Mouse (Mus musculus): Measurements from ENCODE around the gene Trim7.
A peak's percentile ranks its signal among the peaks of the same experiment; 100 is the strongest.
"Not testable (repeated sequence)": the region's sequence is repeated elsewhere in the genome, so short reads cannot be mapped to it uniquely, and the experiment has no call there.

Gene Trim7

GRCm38 (mm10) chr11:48845244-48845815 is 19.4 kb downstream of the Trim7 start:
- no peak for DNase-seq (ENCODE audit: inconsistent age in 2 of 2, low spot score in 1 of 2)

GRCm38 (mm10) chr11:48846362-48846761 is 20.4 kb downstream of the Trim7 start:
- not testable (repeated sequence) for DNase-seq (ENCODE audit: inconsistent age in 2 of 2, low spot score in 1 of 2)

GRCm38 (mm10) chr11:48846881-48847280 is 20.9 kb downstream of the Trim7 start:
- DNase-seq (ENCODE audit: inconsistent age in 2 of 2, low spot score in 1 of 2), result no peak

GRCm38 (mm10) chr11:48850240-48850639 is 24.3 kb downstream of the Trim7 start:
- no peak for DNase-seq (ENCODE audit: inconsistent age in 2 of 2, low spot score in 1 of 2)

GRCm38 (mm10) chr11:48851270-48851995 is 25.5 kb downstream of the Trim7 start:
- DNase-seq (ENCODE audit: inconsistent age in 2 of 2, low spot score in 1 of 2), result peak in 1 of 2 experiments; percentile 53

- peak in 1 of 2 experiments; percentile 82 for DNase-seq (ENCODE audit: inconsistent age in 2 of 2, low spot score in 1 of 2)
Measured at GRCm38 (mm10) chr11:48852190-48852589, 26.2 kb downstream of the Trim7 start.

GRCm38 (mm10) chr11:48852624-48853473 is 26.9 kb downstream of the Trim7 start:
- no peak for DNase-seq (ENCODE audit: inconsistent age in 2 of 2, low spot score in 1 of 2)

GRCm38 (mm10) chr11:48853474-48854180 is 27.7 kb downstream of the Trim7 start:
- peak; percentile 91 to 99 for DNase-seq (ENCODE audit: inconsistent age in 2 of 2, low spot score in 1 of 2)

GRCm38 (mm10) chr11:48859014-48859413 is 33.1 kb downstream of the Trim7 start:
- peak in 1 of 2 experiments; percentile 88 for DNase-seq (ENCODE audit: inconsistent age in 2 of 2, low spot score in 1 of 2)

- DNase-seq (ENCODE audit: inconsistent age in 2 of 2, low spot score in 1 of 2), result no peak
Measured at GRCm38 (mm10) chr11:48862784-48863319, 36.9 kb downstream of the Trim7 start.

GRCm38 (mm10) chr11:48863808-48864207 is 37.9 kb downstream of the Trim7 start:
- DNase-seq (ENCODE audit: inconsistent age in 2 of 2, low spot score in 1 of 2), result no peak

- no peak for DNase-seq (ENCODE audit: inconsistent age in 2 of 2, low spot score in 1 of 2)
Measured at GRCm38 (mm10) chr11:48866481-48866880, 40.5 kb downstream of the Trim7 start.

GRCm38 (mm10) chr11:48869380-48870110 is 43.6 kb downstream of the Trim7 start:
- peak in 1 of 2 experiments; percentile 65 for DNase-seq (ENCODE audit: inconsistent age in 2 of 2, low spot score in 1 of 2)

GRCm38 (mm10) chr11:48870781-48871180 is 44.8 kb downstream of the Trim7 start:
- DNase-seq (ENCODE audit: inconsistent age in 2 of 2, low spot score in 1 of 2), result no peak

GRCm38 (mm10) chr11:48871201-48871772 is 45.3 kb downstream of the Trim7 start, which contains the start of gene Irgm1:
Gene Irgm1, minus strand, starts transcription at chr11:48871683.
- DNase-seq (ENCODE audit: inconsistent age in 2 of 2, low spot score in 1 of 2), result peak; percentile 76 to 95

GRCm38 (mm10) chr11:48871817-48872541 is 46.0 kb downstream of the Trim7 start:
- peak; percentile 66 to 91 for DNase-seq (ENCODE audit: inconsistent age in 2 of 2, low spot score in 1 of 2)

- no peak for DNase-seq (ENCODE audit: inconsistent age in 2 of 2, low spot score in 1 of 2)
Measured at GRCm38 (mm10) chr11:48872695-48873300, 46.9 kb downstream of the Trim7 start.

GRCm38 (mm10) chr11:48873591-48874290 is 47.8 kb downstream of the Trim7 start:
- DNase-seq (ENCODE audit: inconsistent age in 2 of 2, low spot score in 1 of 2), result no peak

Data from adrenal gland, adult (tissue).